Mouse (Mus musculus) MEL (cell line): ENCODE results near the gene Nr1h4. TPM values are rescaled to one million over a fixed set of nuclear protein-coding genes. Genes with fewer than 3 reads are reported as not detected.

Source experiments
- DNase-seq: peaks from one replicate; pipeline ENCODE4 v3.0.0; 2011; ENCODE audit warnings: low read depth, low spot score
- H3K27ac ChIP-seq: 2 replicates; pipeline ENCODE4 v1.5.1; 2012; ENCODE audit warnings: low read depth, mild to moderate bottlenecking, control low read depth, low read length, moderate library complexity; ENCODE audit not compliant: control insufficient read depth
- H3K27me3 ChIP-seq, 2 experiments: fragments of 150-350 bp in 1 of 2; sonication (generic) in 1 of 2; 2 replicates each; pipeline ENCODE4 v1.6.1; 2012; ENCODE audit warnings: low read length in 2 of 2, mild to moderate bottlenecking in 2 of 2, improper control_type of control experiment in 1 of 2, moderate library complexity in 1 of 2; ENCODE audit not compliant: insufficient read depth in 2 of 2, control insufficient read depth in 1 of 2
- H3K36me3 ChIP-seq, 2 experiments: 2 replicates each; pipeline ENCODE4 v1.6.1; 2012 to 2014; ENCODE audit warnings: low read length in 2 of 2, improper control_type of control experiment in 1 of 2, inconsistent platforms in 1 of 2, mild to moderate bottlenecking in 1 of 2; ENCODE audit not compliant: insufficient read depth in 2 of 2, control insufficient read depth in 1 of 2
- H3K4me1 ChIP-seq, 2 experiments: fragments of 150-350 bp in 1 of 2; sonication (generic) in 1 of 2; 2 replicates each; pipeline ENCODE4 v1.6.1; 2012; ENCODE audit warnings: low read length in 2 of 2, improper control_type of control experiment in 1 of 2, mild to moderate bottlenecking in 1 of 2; ENCODE audit not compliant: insufficient read depth in 2 of 2, control insufficient read depth in 1 of 2
- H3K4me3 ChIP-seq, 2 experiments: fragments of 150-350 bp in 1 of 2; sonication (generic) in 1 of 2; 2 replicates each; pipeline ENCODE4 v1.5.1; 2012; ENCODE audit warnings: low read depth in 2 of 2, low read length in 2 of 2, mild to moderate bottlenecking in 2 of 2, moderate library complexity in 2 of 2, control low read depth in 1 of 2, improper control_type of control experiment in 1 of 2; ENCODE audit not compliant: control insufficient read depth in 1 of 2, insufficient read depth in 1 of 2
- H3K79me2 ChIP-seq: 2 replicates; pipeline ENCODE4 v1.6.1; 2012; ENCODE audit warnings: mild to moderate bottlenecking, low read length, moderate library complexity; ENCODE audit not compliant: control insufficient read depth, poor library complexity, insufficient read depth
- H3K9ac ChIP-seq: 2 replicates; pipeline ENCODE4 v1.6.1; 2012; ENCODE audit warnings: low read depth, mild to moderate bottlenecking, control low read depth, low read length, moderate library complexity; ENCODE audit not compliant: control insufficient read depth, poor library complexity, severe bottlenecking
- H3K9me3 ChIP-seq: fragments of 150-350 bp; sonication (generic); replicated peaks from 2 replicates; pipeline ENCODE4 v1.6.1; 2012; ENCODE audit warnings: mild to moderate bottlenecking, low read length, improper control_type of control experiment, moderate library complexity; ENCODE audit not compliant: insufficient read depth
- BHLHE40 ChIP-seq: IDR thresholded peaks from 2 replicates; pipeline ENCODE4 v1.6.1; 2012; ENCODE audit warnings: low read depth, mild to moderate bottlenecking, inconsistent platforms, low read length, improper control_type of control experiment, borderline replicate concordance
- CHD1 ChIP-seq: IDR thresholded peaks from 2 replicates; pipeline ENCODE4 v1.6.1; 2012; ENCODE audit warnings: low read depth, mild to moderate bottlenecking, inconsistent platforms, low read length, improper control_type of control experiment
- CTCF ChIP-seq, 3 experiments: IDR thresholded peaks in 2 of 3; conservative IDR thresholded peaks in 1 of 3; 2 replicates each; pipeline ENCODE4 v1.5.1; 2011 to 2012; ENCODE audit warnings: low read length in 3 of 3, low read depth in 2 of 3, mild to moderate bottlenecking in 2 of 3, improper control_type of control experiment in 1 of 3, inconsistent platforms in 1 of 3, mixed read lengths in 1 of 3, moderate library complexity in 1 of 3; ENCODE audit not compliant: control insufficient read depth in 1 of 3, insufficient read depth in 1 of 3, poor library complexity in 1 of 3, severe bottlenecking in 1 of 3
- E2F4 ChIP-seq: IDR thresholded peaks from 2 replicates; pipeline ENCODE4 v1.6.1; 2011; ENCODE audit warnings: low read depth, low read length, improper control_type of control experiment, borderline replicate concordance
- ELF1 ChIP-seq: IDR thresholded peaks from 2 replicates; pipeline ENCODE4 v1.6.1; 2014; ENCODE audit warnings: low read depth, mild to moderate bottlenecking, inconsistent platforms, low read length, improper control_type of control experiment, moderate library complexity
- ETS1 ChIP-seq: IDR thresholded peaks from 2 replicates; pipeline ENCODE4 v1.6.1; 2012; ENCODE audit warnings: low read depth, mild to moderate bottlenecking, inconsistent platforms, low read length, improper control_type of control experiment, moderate library complexity
- GABPA ChIP-seq: IDR thresholded peaks from 2 replicates; pipeline ENCODE4 v1.6.1; 2012; ENCODE audit warnings: low read depth, mild to moderate bottlenecking, inconsistent platforms, low read length, improper control_type of control experiment, moderate library complexity
- GATA1 ChIP-seq: IDR thresholded peaks from 2 replicates; pipeline ENCODE4 v1.6.1; 2011; ENCODE audit warnings: low read depth, low read length, improper control_type of control experiment
- HCFC1 ChIP-seq: IDR thresholded peaks from 2 replicates; pipeline ENCODE4 v1.6.1; 2012; ENCODE audit warnings: low read depth, mild to moderate bottlenecking, inconsistent platforms, low read length, improper control_type of control experiment, moderate library complexity
- KAT2A ChIP-seq: conservative IDR thresholded peaks from 2 replicates; pipeline ENCODE4 v1.6.1; 2012; ENCODE audit warnings: low read depth, low read length, improper control_type of control experiment, inconsistent platforms
- MAFK ChIP-seq: IDR thresholded peaks from 2 replicates; pipeline ENCODE4 v1.6.1; 2011; ENCODE audit warnings: low read depth, mild to moderate bottlenecking, low read length, improper control_type of control experiment, borderline replicate concordance
- MAX ChIP-seq: IDR thresholded peaks from 2 replicates; pipeline ENCODE4 v1.6.1; 2011; ENCODE audit warnings: low read length, improper control_type of control experiment
- MEF2A ChIP-seq: IDR thresholded peaks from 2 replicates; pipeline ENCODE4 v1.6.1; 2014; ENCODE audit warnings: low read depth, mild to moderate bottlenecking, inconsistent platforms, low read length, improper control_type of control experiment; ENCODE audit not compliant: poor library complexity, insufficient replicate concordance, severe bottlenecking; ENCODE audit errors: extremely low read depth
- MXI1 ChIP-seq: IDR thresholded peaks from 2 replicates; pipeline ENCODE4 v1.6.1; 2011; ENCODE audit warnings: mild to moderate bottlenecking, low read depth, low read length, improper control_type of control experiment
- MYB ChIP-seq: IDR thresholded peaks from 2 replicates; pipeline ENCODE4 v1.6.1; 2011; ENCODE audit warnings: mild to moderate bottlenecking, low read depth, low read length, improper control_type of control experiment
- MYC ChIP-seq: IDR thresholded peaks from 2 replicates; pipeline ENCODE4 v1.6.1; 2011; ENCODE audit warnings: low read depth, mild to moderate bottlenecking, low read length, improper control_type of control experiment, moderate library complexity
- NELFE ChIP-seq: IDR thresholded peaks from 2 replicates; pipeline ENCODE4 v1.6.1; 2011; ENCODE audit warnings: low read depth, low read length, improper control_type of control experiment
- POLR2A ChIP-seq, 2 experiments: IDR thresholded peaks; 2 replicates each; pipeline ENCODE4 v1.6.1; 2011 to 2012; ENCODE audit warnings: low read length in 2 of 2, mild to moderate bottlenecking in 2 of 2, control low read depth in 1 of 2, improper control_type of control experiment in 1 of 2, low read depth in 1 of 2, moderate library complexity in 1 of 2; ENCODE audit not compliant: control insufficient read depth in 1 of 2, insufficient read depth in 1 of 2, poor library complexity in 1 of 2
- POLR2AphosphoS5 ChIP-seq: IDR thresholded peaks from 2 replicates; pipeline ENCODE4 v1.6.1; 2012; ENCODE audit warnings: low read depth, borderline replicate concordance, mild to moderate bottlenecking, inconsistent platforms, low read length, moderate library complexity, mixed read lengths
- RCOR1 ChIP-seq: IDR thresholded peaks from 2 replicates; pipeline ENCODE4 v1.6.1; 2012; ENCODE audit warnings: low read depth, mild to moderate bottlenecking, inconsistent platforms, low read length, improper control_type of control experiment
- SIN3A ChIP-seq: IDR thresholded peaks from 2 replicates; pipeline ENCODE4 v1.6.1; 2012; ENCODE audit warnings: low read length, improper control_type of control experiment, inconsistent platforms
- TAL1 ChIP-seq: IDR thresholded peaks from 2 replicates; pipeline ENCODE4 v1.6.1; 2012; ENCODE audit warnings: mild to moderate bottlenecking, inconsistent platforms, low read length, moderate library complexity, mixed read lengths
- UBTF ChIP-seq: IDR thresholded peaks from 2 replicates; pipeline ENCODE4 v1.6.1; 2012; ENCODE audit warnings: low read depth, mild to moderate bottlenecking, inconsistent platforms, low read length, improper control_type of control experiment, moderate library complexity, borderline replicate concordance; ENCODE audit not compliant: insufficient read depth
- ZMIZ1 ChIP-seq: IDR thresholded peaks from 2 replicates; pipeline ENCODE4 v1.6.1; 2012; ENCODE audit warnings: low read depth, mild to moderate bottlenecking, inconsistent platforms, low read length, improper control_type of control experiment, moderate library complexity
- polyA plus RNA-seq, 2 experiments: library from polyadenylated mRNA; stranded (reverse) in 1 of 2; unstranded in 1 of 2; fragments of >175 nt in 1 of 2; fragments of >200 nt in 1 of 2; gene quantifications; 2 replicates each; pipeline versions ENCODE4 v1.2.1 to v1.2.4; 2012; ENCODE audit warnings: low replicate concordance in 2 of 2, low read depth in 1 of 2; ENCODE audit not compliant: insufficient read length in 2 of 2, insufficient read depth in 1 of 2, missing spikeins in 1 of 2
- total RNA-seq: library from RNA; depleted of rRNA; stranded (reverse); fragments of 300-350 nt; gene quantifications from 2 replicates; pipeline ENCODE4 v1.2.3, GENCODE M21; 2012

Gene Nr1h4
- total and polyA plus RNA-seq, 3 experiments: not detected

GRCm38 (mm10) chr10:89505592-89505955 lies 27.8 kb downstream of the Nr1h4 start:
- DNase-seq: no peak
- H3K4me3 ChIP-seq: no peak overlapping the region
- H3K4me1 ChIP-seq: peaks cover 2 to 5% of the 10 kb centered on the region in 2 experiments; a peak in 2 of 4 replicates
- no peaks in the 10 kb centered on the region for H3K9me3 ChIP-seq
- TF ChIP-seq GABPA (no peak), HCFC1 (no peak), ETS1 (no peak), UBTF (no peak), NELFE (no peak), SIN3A (no peak), CHD1 (no peak), POLR2AphosphoS5 (no peak), MYC (no peak)
- peaks cover 0 to 8% of the 10 kb centered on the region in 2 experiments; a peak in 2 of 4 replicates for H3K36me3 ChIP-seq
- H3K79me2 ChIP-seq: no peaks in the 10 kb centered on the region
- H3K27me3 ChIP-seq: no peaks in the 10 kb centered on the region
- no peak overlapping the region for H3K27ac ChIP-seq
- no peak overlapping the region for H3K9ac ChIP-seq

GRCm38 (mm10) chr10:89504952-89505591 lies 28.3 kb downstream of the Nr1h4 start:
- TF ChIP-seq POLR2A (IDR thresholded peaks at IDR 0.05; ENCODE audit: control insufficient read depth in 1 of 2, insufficient read depth in 1 of 2, low read depth in 1 of 2, low read length in 2 of 2, poor library complexity in 1 of 2) (no peak), MEF2A (no peak), MAX (no peak), BHLHE40 (no peak), ETS1 (no peak), ELF1 (no peak), UBTF (no peak), ZMIZ1 (no peak), HCFC1 (no peak), MXI1 (no peak), RCOR1 (no peak), GATA1 (no peak), MYB (no peak), CTCF (IDR thresholded peaks at IDR 0.05 in 2 of 3, conservative IDR thresholded peaks at IDR 0.05 in 1 of 3; ENCODE audit: control insufficient read depth in 1 of 3, insufficient read depth in 1 of 3, low read depth in 2 of 3, low read length in 3 of 3, poor library complexity in 1 of 3, severe bottlenecking in 1 of 3) (no peak), TAL1 (no peak), MYC (no peak), KAT2A (no peak), E2F4 (no peak), MAFK (no peak)
- Histone ChIP-seq H3K27ac (no peak overlapping the region), H3K9ac (no peak overlapping the region)

More at GRCm38 (mm10) chr10:89504952-89505591, 28.3 kb downstream of the Nr1h4 start:
- Histone ChIP-seq H3K4me3 (no peak overlapping the region), H3K27me3 (no peaks in the 10 kb centered on the region; a peak in 1 of 4 replicates), H3K4me1 (peaks cover 2 to 5% of the 10 kb centered on the region in 2 experiments; a peak in 2 of 4 replicates), H3K9me3 (no peaks in the 10 kb centered on the region), H3K36me3 (peaks cover 0 to 8% of the 10 kb centered on the region in 2 experiments; a peak in 2 of 4 replicates), H3K79me2 (no peaks in the 10 kb centered on the region)
- DNase-seq: no peak
